Mouse (Mus musculus) liver, embryonic 15.5 days (tissue): ENCODE results near the gene Lrguk. TPM values are rescaled to one million over a fixed set of nuclear protein-coding genes. Genes with fewer than 3 reads are reported as not detected.

Experiments used
- ATAC-seq: fragments of 200-750 bp; cut with Nextera tagmentation; 2 replicates; pipeline ENCODE4 v1.8.0; 2017; ENCODE audit warnings: moderate number of reproducible peaks, mild to moderate bottlenecking, moderate library complexity; ENCODE audit not compliant: insufficient read depth
- H3K27ac ChIP-seq: fragments of 300-500 bp; sonication (generic); replicated peaks from 2 replicates; pipeline ENCODE4 v1.5.1; 2015; ENCODE audit warnings: mild to moderate bottlenecking, inconsistent platforms
- H3K27me3 ChIP-seq: fragments of 300-500 bp; sonication (generic); 2 replicates; pipeline ENCODE4 v1.6.1; 2015; ENCODE audit warnings: mild to moderate bottlenecking, inconsistent platforms
- H3K36me3 ChIP-seq: fragments of 300-500 bp; sonication (generic); replicated peaks from 2 replicates; pipeline ENCODE4 v1.6.1; 2015; ENCODE audit warnings: moderate library complexity, mild to moderate bottlenecking, inconsistent platforms
- H3K4me1 ChIP-seq: fragments of 300-500 bp; sonication (generic); replicated peaks from 2 replicates; pipeline ENCODE4 v1.6.1; 2015; ENCODE audit warnings: inconsistent platforms
- H3K4me2 ChIP-seq: fragments of 300-500 bp; sonication (generic); 2 replicates; pipeline ENCODE4 v1.6.1; 2015; ENCODE audit warnings: moderate library complexity, mild to moderate bottlenecking, inconsistent platforms
- H3K4me3 ChIP-seq: fragments of 300-500 bp; sonication (generic); replicated peaks from 2 replicates; pipeline ENCODE4 v1.5.1; 2015; ENCODE audit warnings: mild to moderate bottlenecking, inconsistent platforms
- H3K9ac ChIP-seq: fragments of 300-500 bp; sonication (generic); 2 replicates; pipeline ENCODE4 v1.6.1; 2015; ENCODE audit warnings: moderate library complexity, mild to moderate bottlenecking, inconsistent platforms
- H3K9me3 ChIP-seq: fragments of 300-500 bp; sonication (generic); replicated peaks from 2 replicates; pipeline ENCODE4 v1.6.1; 2016; ENCODE audit warnings: inconsistent platforms
- WGBS: fragments of 180-500 bp; shearing (Covaris S2); methylation state at CpG from one replicate; pipeline ENCODE4 v1.1.7; 2015; ENCODE audit warnings: mixed read lengths; ENCODE audit not compliant: insufficient replicate concordance; 5-methylcytosine and 5-hydroxymethylcytosine counted together
- polyA plus RNA-seq: library from polyadenylated mRNA; unstranded; fragments of >200 nt; fragmentation: Nextera tagmentation; extraction: Ambion mirVana; gene quantifications from 2 replicates; pipeline ENCODE4 v1.2.1, GENCODE M21; 2015

The Lrguk gene
- 0.02 and 0.09 TPM in 2 replicates for polyA plus RNA-seq

GRCm38 (mm10) chr6:34028933-34029745 is at the start of gene Lrguk:
Gene Lrguk (plus strand): TSS chr6:34029448.
- H3K4me1 ChIP-seq: peaks cover 15% of the 10 kb centered on the region
- H3K4me3 ChIP-seq: peak within 1 kb of the TSS; percentile 63
- ATAC-seq: peak; percentile 54; the same call in 1 of the 2 replicates
- 6% methylated on average over 32 of the region's 32 CpGs for WGBS
- H3K36me3 ChIP-seq: no peaks in the 10 kb centered on the region
- peaks cover 7% of the 10 kb centered on the region; the same call in 1 of the 2 replicates for H3K27me3 ChIP-seq
- peak within 1 kb of the TSS; percentile 45; the same call in 1 of the 2 replicates for H3K9ac ChIP-seq
- H3K9me3 ChIP-seq: no peaks in the 10 kb centered on the region
- peak within 1 kb of the TSS; percentile 74 for H3K4me2 ChIP-seq
- H3K27ac ChIP-seq: no peak within 1 kb of the TSS

- ATAC-seq: no peak
- no peak overlapping the region for H3K27ac ChIP-seq
- 39% methylated on average over 9 of the region's 9 CpGs for WGBS
- H3K36me3 ChIP-seq: no peaks in the 10 kb centered on the region
- H3K27me3 ChIP-seq: no peaks in the 10 kb centered on the region
- no peak overlapping the region for H3K4me2 ChIP-seq
- H3K9ac ChIP-seq: no peak overlapping the region
- no peaks in the 10 kb centered on the region for H3K4me1 ChIP-seq
- no peak overlapping the region for H3K4me3 ChIP-seq
- no peaks in the 10 kb centered on the region for H3K9me3 ChIP-seq
Measured at GRCm38 (mm10) chr6:33982709-33983108, 46.5 kb upstream of the Lrguk start.

GRCm38 (mm10) chr6:33987132-33987531 is 42.1 kb upstream of the Lrguk start:
- Histone ChIP-seq H3K9me3 (no peaks in the 10 kb centered on the region), H3K4me1 (no peaks in the 10 kb centered on the region), H3K4me2 (no peak overlapping the region), H3K27ac (no peak overlapping the region), H3K4me3 (no peak overlapping the region), H3K27me3 (no peaks in the 10 kb centered on the region), H3K36me3 (no peaks in the 10 kb centered on the region), H3K9ac (no peak overlapping the region)
- no peak for ATAC-seq
- 63% methylated on average over 5 of the region's 5 CpGs for WGBS

- no peak overlapping the region for H3K27ac ChIP-seq
- ATAC-seq: no peak
- 47% methylated on average over 24 of the region's 24 CpGs for WGBS
- no peak overlapping the region for H3K4me3 ChIP-seq
- no peak overlapping the region for H3K4me2 ChIP-seq
- no peak overlapping the region for H3K9ac ChIP-seq
- no peaks in the 10 kb centered on the region for H3K9me3 ChIP-seq
- H3K36me3 ChIP-seq: no peaks in the 10 kb centered on the region
- no peaks in the 10 kb centered on the region for H3K27me3 ChIP-seq
- no peaks in the 10 kb centered on the region for H3K4me1 ChIP-seq
Measured at GRCm38 (mm10) chr6:33992213-33993034, 36.8 kb upstream of the Lrguk start.

- 66% methylated on average over 6 of the region's 6 CpGs for WGBS
- Histone ChIP-seq H3K27me3 (no peaks in the 10 kb centered on the region), H3K9ac (no peak overlapping the region), H3K4me2 (no peak overlapping the region), H3K9me3 (no peaks in the 10 kb centered on the region), H3K4me3 (no peak overlapping the region), H3K36me3 (no peaks in the 10 kb centered on the region), H3K4me1 (no peaks in the 10 kb centered on the region), H3K27ac (no peak overlapping the region)
- no peak for ATAC-seq
Measured at GRCm38 (mm10) chr6:33993842-33994241, 35.4 kb upstream of the Lrguk start.

GRCm38 (mm10) chr6:33998590-33998989 is 30.7 kb upstream of the Lrguk start:
- Histone ChIP-seq H3K4me2 (no peak overlapping the region), H3K27ac (no peak overlapping the region), H3K4me1 (no peaks in the 10 kb centered on the region), H3K36me3 (no peaks in the 10 kb centered on the region), H3K27me3 (no peaks in the 10 kb centered on the region), H3K9me3 (no peaks in the 10 kb centered on the region), H3K9ac (no peak overlapping the region), H3K4me3 (no peak overlapping the region)
- 24% methylated on average over 4 of the region's 4 CpGs for WGBS
- no peak for ATAC-seq

- Histone ChIP-seq H3K9me3 (no peaks in the 10 kb centered on the region), H3K4me2 (no peak overlapping the region), H3K27me3 (no peaks in the 10 kb centered on the region), H3K36me3 (no peaks in the 10 kb centered on the region), H3K4me3 (no peak overlapping the region), H3K4me1 (no peaks in the 10 kb centered on the region), H3K9ac (no peak overlapping the region), H3K27ac (no peak overlapping the region)
- 37% methylated on average over 7 of the region's 7 CpGs for WGBS
- ATAC-seq: no peak
Measured at GRCm38 (mm10) chr6:33999530-33999929, 29.7 kb upstream of the Lrguk start.

- no peaks in the 10 kb centered on the region for H3K27me3 ChIP-seq
- no peak for ATAC-seq
- no peaks in the 10 kb centered on the region for H3K9me3 ChIP-seq
- H3K4me3 ChIP-seq: no peak overlapping the region
- H3K27ac ChIP-seq: no peak overlapping the region
- H3K9ac ChIP-seq: no peak overlapping the region
- WGBS: 67% methylated on average over 7 of the region's 7 CpGs
- no peaks in the 10 kb centered on the region for H3K36me3 ChIP-seq
- H3K4me1 ChIP-seq: no peaks in the 10 kb centered on the region
- H3K4me2 ChIP-seq: no peak overlapping the region
Measured at GRCm38 (mm10) chr6:34000644-34001043, 28.6 kb upstream of the Lrguk start.

GRCm38 (mm10) chr6:34003033-34003432 is 26.2 kb upstream of the Lrguk start:
- Histone ChIP-seq H3K9me3 (no peaks in the 10 kb centered on the region), H3K9ac (no peak overlapping the region), H3K27me3 (no peaks in the 10 kb centered on the region), H3K36me3 (no peaks in the 10 kb centered on the region), H3K4me2 (no peak overlapping the region), H3K4me1 (no peaks in the 10 kb centered on the region), H3K27ac (no peak overlapping the region), H3K4me3 (no peak overlapping the region)
- ATAC-seq: no peak
- WGBS: 14% methylated on average over 1 of the region's 1 CpGs

GRCm38 (mm10) chr6:34013469-34013868 is 15.8 kb upstream of the Lrguk start:
- H3K4me3 ChIP-seq: no peak overlapping the region
- H3K9ac ChIP-seq: no peak overlapping the region
- H3K9me3 ChIP-seq: no peaks in the 10 kb centered on the region
- ATAC-seq: no peak
- H3K4me1 ChIP-seq: no peaks in the 10 kb centered on the region
- WGBS: 56% methylated on average over 6 of the region's 6 CpGs
- H3K27me3 ChIP-seq: no peaks in the 10 kb centered on the region
- no peak overlapping the region for H3K4me2 ChIP-seq
- H3K27ac ChIP-seq: no peak overlapping the region
- no peaks in the 10 kb centered on the region for H3K36me3 ChIP-seq

- peaks cover 19% of the 10 kb centered on the region for H3K4me1 ChIP-seq
- no peaks in the 10 kb centered on the region for H3K9me3 ChIP-seq
- no peak for ATAC-seq
- peak overlapping the region; percentile 63 for H3K4me3 ChIP-seq
- peak overlapping the region; percentile 45; the same call in 1 of the 2 replicates for H3K9ac ChIP-seq
- 6% methylated on average over 4 of the region's 4 CpGs for WGBS
- no peaks in the 10 kb centered on the region for H3K36me3 ChIP-seq
- H3K27me3 ChIP-seq: peaks cover 7% of the 10 kb centered on the region; the same call in 1 of the 2 replicates
- no peak overlapping the region for H3K27ac ChIP-seq
- peak overlapping the region; percentile 74 for H3K4me2 ChIP-seq
Measured at GRCm38 (mm10) chr6:34029746-34030027, 439 bp downstream of the Lrguk start.
